Mouse (Mus musculus) C2C12 (cell line): ENCODE measurements around the gene Tex29.

ENCODE experiments used
- CTCF ChIP-seq: IDR thresholded peaks from one replicate; pipeline ENCODE4 v1.5.1; 2011; ENCODE audit not compliant: control insufficient read depth, insufficient read depth, insufficient read length
- USF1 ChIP-seq: IDR thresholded peaks from one replicate; pipeline ENCODE4 v1.6.1; 2011; ENCODE audit warnings: low read depth, mild to moderate bottlenecking, control low read depth, moderate library complexity

GRCm38 (mm10) chr8:11822550-11823060 is 17.7 kb upstream of the Tex29 start:
- TF ChIP-seq CTCF (no peak), USF1 (no peak)
